Mouse (Mus musculus) spleen, adult 2 months (tissue): ENCODE measurements around the gene Fnbp1. TPM values are rescaled to one million over a fixed set of nuclear protein-coding genes. Genes with fewer than 3 reads are reported as not detected.

Source experiments
- DNase-seq, 2 experiments: peaks; one replicate each; pipeline versions ENCODE4 v3.0.0 to v3.0.0-alpha.2; 2012 to 2021; ENCODE audit warnings: low spot score in 2 of 2, low read depth in 1 of 2
- H3K27ac ChIP-seq: fragments of 200-500 bp; 2 replicates; pipeline ENCODE4 v1.5.1; 2012; ENCODE audit warnings: low read length, inconsistent platforms; ENCODE audit not compliant: insufficient read depth
- H3K27me3 ChIP-seq: fragments of 200-500 bp; 2 replicates; pipeline ENCODE4 v1.6.1; 2012; ENCODE audit warnings: mild to moderate bottlenecking, moderate library complexity, low read length, inconsistent platforms; ENCODE audit not compliant: control insufficient read depth, insufficient read depth
- H3K36me3 ChIP-seq: fragments of 200-500 bp; 2 replicates; pipeline ENCODE4 v1.6.1; 2012; ENCODE audit warnings: mild to moderate bottlenecking, low read length, inconsistent platforms; ENCODE audit not compliant: control insufficient read depth, insufficient read depth
- H3K4me1 ChIP-seq: fragments of 200-500 bp; 2 replicates; pipeline ENCODE4 v1.6.1; 2011; ENCODE audit warnings: inconsistent platforms; ENCODE audit not compliant: control insufficient read depth, insufficient read depth, insufficient read length
- H3K4me3 ChIP-seq: fragments of 200-500 bp; 2 replicates; pipeline ENCODE4 v1.5.1; 2011; ENCODE audit warnings: mild to moderate bottlenecking, inconsistent platforms; ENCODE audit not compliant: insufficient read depth, insufficient read length; ENCODE audit errors: extremely low read depth
- CTCF ChIP-seq: fragments of 200-500 bp; IDR thresholded peaks from 2 replicates; pipeline ENCODE4 v1.5.1; 2011; ENCODE audit warnings: mild to moderate bottlenecking, inconsistent platforms; ENCODE audit not compliant: insufficient read depth, insufficient read length, insufficient replicate concordance; ENCODE audit errors: extremely low read depth
- POLR2A ChIP-seq: fragments of 200-500 bp; IDR thresholded peaks from 2 replicates; pipeline ENCODE4 v1.6.1; 2011; ENCODE audit warnings: low read depth, low read length, inconsistent platforms
- WGBS: fragments of 180-500 bp; shearing (Covaris S2); methylation state at CpG from one replicate; pipeline ENCODE4 v1.1.7; 2018; 5-methylcytosine and 5-hydroxymethylcytosine counted together
- polyA plus RNA-seq: library from polyadenylated mRNA; depleted of rRNA; stranded (reverse); fragments of >200 nt; gene quantifications from 2 replicates; pipeline ENCODE4 v1.2.3, GENCODE M21; 2012

Gene Fnbp1
- polyA plus RNA-seq, 1 experiment, result 78.7 TPM

DNA sequence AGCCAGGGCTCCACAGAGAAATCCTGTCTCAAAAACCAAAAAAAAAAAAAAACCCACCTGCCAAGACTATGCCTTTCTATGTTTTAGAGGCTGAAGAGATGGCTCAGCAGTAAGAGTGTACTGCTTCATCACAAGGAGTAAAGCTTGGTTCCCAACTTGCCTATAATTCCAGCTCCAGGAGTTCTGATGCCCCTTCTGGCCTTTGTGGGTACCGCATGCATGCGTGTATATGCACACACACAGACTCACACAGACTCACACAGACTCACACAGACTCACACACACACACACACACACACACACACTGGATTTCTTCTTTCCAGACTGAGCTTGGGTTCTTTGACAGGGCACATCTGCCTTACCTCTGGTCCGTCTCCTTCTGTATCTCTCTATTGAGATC, 101.8 kb downstream of the Fnbp1 start:
- no peak overlapping the region for H3K27ac ChIP-seq
- peaks cover 37% of the 10 kb centered on the region for H3K36me3 ChIP-seq
- WGBS, result 99% methylated on average over 3 of the region's 3 CpGs
- peaks cover 5% of the 10 kb centered on the region; the same call in 1 of the 2 replicates for H3K4me1 ChIP-seq
- H3K27me3 ChIP-seq, result no peaks in the 10 kb centered on the region
- DNase-seq, result no peak
- no peak for TF ChIP-seq CTCF
- no peak for TF ChIP-seq POLR2A
- no peak overlapping the region for H3K4me3 ChIP-seq

DNA sequence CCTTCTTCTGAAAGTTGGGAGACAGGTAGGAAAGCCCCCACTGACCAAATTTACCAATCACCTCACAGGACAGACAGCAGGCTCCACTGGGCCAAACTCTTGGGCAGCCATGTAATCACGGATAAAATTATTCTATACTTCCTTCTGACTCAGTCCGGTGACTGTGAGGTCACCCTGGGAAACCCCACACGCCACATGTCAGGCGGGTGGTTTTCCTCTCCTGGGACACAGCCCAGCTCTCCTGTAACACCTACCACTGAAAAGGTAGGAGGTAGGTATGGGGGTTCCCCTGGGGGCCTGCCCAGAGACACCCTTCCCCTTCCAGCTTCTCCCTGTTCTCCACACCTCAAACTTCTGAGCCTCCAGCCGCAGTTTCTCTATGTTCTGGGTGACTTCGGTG, 105.0 kb downstream of the Fnbp1 start:
- no peak overlapping the region for H3K4me3 ChIP-seq
- H3K36me3 ChIP-seq, result peaks cover 57% of the 10 kb centered on the region
- WGBS, result 51% methylated on average over 6 of the region's 6 CpGs
- TF ChIP-seq POLR2A (no peak), CTCF (no peak)
- H3K4me1 ChIP-seq, result peaks cover 5% of the 10 kb centered on the region; the same call in 1 of the 2 replicates
- DNase-seq, result peak; percentile 41 to 56
- H3K27ac ChIP-seq, result peak overlapping the region; percentile 27; the same call in 1 of the 2 replicates
- no peaks in the 10 kb centered on the region for H3K27me3 ChIP-seq

DNA sequence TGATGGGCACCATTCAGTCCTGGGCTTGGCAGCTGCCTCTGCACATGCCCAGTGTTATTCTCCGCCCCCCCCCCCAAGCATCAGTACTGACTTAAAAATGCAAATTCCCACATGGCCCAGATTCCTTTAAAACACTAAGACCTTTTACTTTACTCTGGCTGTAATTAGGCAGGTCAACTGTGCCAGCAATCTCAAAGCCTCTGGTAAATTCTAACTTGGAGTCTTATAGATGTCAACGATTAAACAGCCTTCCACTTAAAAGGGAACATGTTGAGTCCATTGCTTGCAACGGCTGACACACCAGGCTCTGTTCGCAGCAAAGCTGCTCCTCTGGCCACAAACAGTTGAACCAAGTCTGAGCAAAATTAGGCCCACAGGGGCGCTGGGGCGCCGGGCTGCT, 109.8 kb downstream of the Fnbp1 start:
- H3K27me3 ChIP-seq, result no peaks in the 10 kb centered on the region
- H3K4me1 ChIP-seq, result peaks cover 4% of the 10 kb centered on the region; the same call in 1 of the 2 replicates
- peaks cover 61% of the 10 kb centered on the region for H3K36me3 ChIP-seq
- 95% methylated on average over 7 of the region's 7 CpGs for WGBS
- DNase-seq, result no peak
- no peak for TF ChIP-seq CTCF
- no peak for TF ChIP-seq POLR2A
- no peak overlapping the region for H3K27ac ChIP-seq
- H3K4me3 ChIP-seq, result no peak overlapping the region

DNA sequence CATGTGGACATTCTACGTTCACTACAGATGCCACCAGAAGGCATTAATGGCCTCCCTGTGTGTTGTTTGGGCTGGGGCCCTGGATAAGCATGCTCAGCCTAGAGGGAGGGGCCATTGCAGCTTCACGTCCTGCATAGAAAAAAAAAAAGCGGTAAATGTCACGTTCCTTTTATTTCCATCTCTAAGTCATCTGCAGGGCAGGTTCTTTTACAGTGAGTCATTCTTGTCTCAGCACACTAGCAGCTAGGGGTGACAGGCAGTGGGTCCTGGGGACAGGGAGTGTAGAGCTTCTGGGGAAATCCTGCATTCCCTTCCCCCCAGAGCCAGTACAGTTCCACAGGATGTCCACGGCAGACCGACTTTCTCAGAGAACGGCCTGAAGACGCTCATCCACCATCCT, 115.2 kb downstream of the Fnbp1 start:
- TF ChIP-seq CTCF, result no peak
- no peak for TF ChIP-seq POLR2A
- Histone ChIP-seq H3K4me3 (no peak overlapping the region), H3K4me1 (no peaks in the 10 kb centered on the region), H3K27ac (no peak overlapping the region), H3K36me3 (peaks cover 20% of the 10 kb centered on the region), H3K27me3 (no peaks in the 10 kb centered on the region)
- 77% methylated on average over 8 of the region's 8 CpGs for WGBS
- no peak for DNase-seq

DNA sequence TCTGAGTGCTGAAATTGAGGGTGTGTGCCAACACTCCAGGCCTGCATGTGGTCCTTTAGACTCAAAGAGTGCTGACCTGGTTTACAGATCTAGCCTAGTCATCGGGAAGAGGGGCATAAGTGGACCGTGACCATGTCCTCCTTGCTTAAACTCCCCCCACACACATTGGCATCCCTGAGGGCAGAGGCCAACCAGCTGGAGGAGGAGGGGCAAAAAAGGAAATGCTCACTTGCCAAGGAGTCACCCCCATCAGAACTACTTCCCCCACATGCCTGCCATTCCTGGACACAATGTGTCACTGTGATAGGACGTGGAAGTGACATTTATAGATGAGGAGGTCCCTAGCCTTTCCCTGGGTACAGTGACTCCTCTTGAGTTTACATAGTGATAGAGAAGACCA, 116.3 kb downstream of the Fnbp1 start:
- Histone ChIP-seq H3K36me3 (peaks cover 16% of the 10 kb centered on the region), H3K4me3 (no peak overlapping the region), H3K4me1 (no peaks in the 10 kb centered on the region), H3K27me3 (no peaks in the 10 kb centered on the region), H3K27ac (no peak overlapping the region)
- WGBS, result 64% methylated on average over 3 of the region's 3 CpGs
- TF ChIP-seq POLR2A, result no peak
- TF ChIP-seq CTCF, result no peak
- DNase-seq, result no peak

DNA sequence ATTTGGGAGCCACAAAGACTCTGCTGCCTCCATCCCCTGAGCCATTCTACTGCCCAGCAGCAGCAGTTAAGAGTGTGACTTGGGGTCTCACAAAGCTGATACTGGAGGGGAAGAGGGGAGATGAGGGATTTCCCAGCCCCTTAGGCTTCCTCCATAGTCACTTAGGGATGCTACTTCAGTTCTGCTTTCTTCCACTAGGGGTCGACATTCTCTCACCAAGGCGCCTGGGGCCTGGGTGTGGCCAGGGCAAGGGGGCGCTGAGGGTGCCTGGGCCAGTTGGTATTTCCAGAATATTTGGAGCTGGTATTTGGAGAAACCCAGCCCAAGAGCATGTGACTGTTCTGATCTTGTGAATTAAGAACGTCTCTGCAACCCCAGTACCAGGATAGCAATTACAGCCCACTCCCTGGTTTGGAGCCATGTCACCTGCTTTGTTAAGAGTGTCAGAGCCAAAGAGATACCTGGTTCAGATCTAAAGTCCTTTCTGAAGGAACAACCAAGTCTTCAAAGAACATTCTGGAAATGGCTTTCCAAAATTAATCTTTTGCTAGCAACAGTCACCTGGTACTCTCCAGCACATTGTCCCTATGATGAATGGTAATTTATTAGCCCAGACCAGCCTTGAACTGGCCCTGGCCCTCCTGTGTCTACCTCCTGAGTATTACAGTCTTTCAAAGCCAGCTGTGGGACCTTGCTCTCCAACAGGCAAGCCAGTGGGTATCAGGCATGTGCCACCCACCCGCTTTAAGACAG, 117.0 kb downstream of the Fnbp1 start:
- Histone ChIP-seq H3K27ac (no peak overlapping the region), H3K4me1 (no peaks in the 10 kb centered on the region), H3K27me3 (no peaks in the 10 kb centered on the region), H3K4me3 (no peak overlapping the region), H3K36me3 (peaks cover 16% of the 10 kb centered on the region)
- TF ChIP-seq CTCF (peak; percentile 89), POLR2A (no peak)
- DNase-seq, result peak; percentile 38 to 59
- WGBS, result 40% methylated on average over 5 of the region's 5 CpGs

DNA sequence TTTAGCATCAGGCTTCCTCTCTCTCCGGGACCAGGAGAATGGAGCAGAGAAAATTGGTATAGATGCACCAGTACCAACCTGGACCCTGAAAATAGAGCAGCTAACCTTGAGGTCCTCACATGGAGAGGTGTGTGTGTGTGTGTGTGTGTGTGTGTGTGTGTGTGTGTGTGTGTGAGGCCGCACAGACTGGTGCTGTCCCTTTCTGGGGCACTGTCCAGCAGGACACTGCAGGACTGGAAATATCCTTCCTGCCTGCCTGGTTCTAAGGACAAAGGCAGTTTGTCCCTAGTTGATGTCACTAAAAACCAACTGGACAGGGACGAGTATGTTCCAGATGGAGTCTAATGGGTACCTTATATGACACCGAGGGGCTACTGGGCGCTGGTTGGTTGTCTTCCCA, 117.9 kb downstream of the Fnbp1 start:
- WGBS, result 81% methylated on average over 5 of the region's 5 CpGs
- Histone ChIP-seq H3K4me1 (no peaks in the 10 kb centered on the region), H3K36me3 (peaks cover 13% of the 10 kb centered on the region), H3K4me3 (no peak overlapping the region), H3K27me3 (no peaks in the 10 kb centered on the region), H3K27ac (no peak overlapping the region)
- DNase-seq, result no peak
- TF ChIP-seq POLR2A (no peak), CTCF (no peak)
